Mouse (Mus musculus): Measurements from ENCODE around the gene Ppp1r14c. TPM values are rescaled to one million over a fixed set of nuclear protein-coding genes. Genes with fewer than 3 reads are reported as not detected.
A peak's percentile ranks its signal among the peaks of the same experiment; 100 is the strongest.
"Not testable (repeated sequence)": the region's sequence is repeated elsewhere in the genome, so short reads cannot be mapped to it uniquely, and the experiment has no call there.

Gene Ppp1r14c
- total RNA-seq, 2 experiments from 2014 or later, result 24.1 to 25.2 TPM

DNA sequence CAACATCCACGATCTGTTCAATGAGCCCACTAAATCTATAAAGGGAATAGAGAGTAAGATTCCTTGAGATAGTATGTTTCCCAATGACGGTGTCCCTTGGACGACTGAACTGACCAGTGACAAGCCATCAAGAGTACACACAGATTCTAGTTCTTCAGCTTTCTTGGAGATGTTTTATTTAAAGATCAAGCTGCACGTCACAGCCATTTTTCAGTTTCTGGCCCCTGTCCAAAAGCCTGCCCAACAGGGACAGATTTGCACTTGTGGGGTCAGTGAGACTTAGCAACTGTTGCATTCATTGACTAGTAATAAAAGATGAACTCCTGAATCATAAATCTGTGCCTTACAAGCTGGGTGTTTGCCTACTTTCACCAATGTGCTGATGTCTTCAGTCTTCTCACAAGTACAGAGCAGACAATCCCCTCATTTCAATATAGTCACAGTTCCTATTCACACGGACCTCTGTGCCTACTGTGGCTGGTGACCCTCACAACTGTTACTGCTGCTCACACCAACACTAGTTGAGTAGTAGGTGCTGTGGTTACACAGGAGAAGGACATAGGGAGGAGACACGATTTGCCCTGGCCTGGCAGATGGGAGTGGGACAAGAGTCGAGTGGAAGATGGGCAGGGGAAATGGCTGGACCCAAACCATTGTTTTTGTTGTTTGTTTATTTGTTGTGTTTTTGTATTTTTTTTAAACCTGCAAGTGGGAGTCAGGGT, 37.7 kb downstream of the Ppp1r14c start:
- DNase-seq, result no peak

DNA sequence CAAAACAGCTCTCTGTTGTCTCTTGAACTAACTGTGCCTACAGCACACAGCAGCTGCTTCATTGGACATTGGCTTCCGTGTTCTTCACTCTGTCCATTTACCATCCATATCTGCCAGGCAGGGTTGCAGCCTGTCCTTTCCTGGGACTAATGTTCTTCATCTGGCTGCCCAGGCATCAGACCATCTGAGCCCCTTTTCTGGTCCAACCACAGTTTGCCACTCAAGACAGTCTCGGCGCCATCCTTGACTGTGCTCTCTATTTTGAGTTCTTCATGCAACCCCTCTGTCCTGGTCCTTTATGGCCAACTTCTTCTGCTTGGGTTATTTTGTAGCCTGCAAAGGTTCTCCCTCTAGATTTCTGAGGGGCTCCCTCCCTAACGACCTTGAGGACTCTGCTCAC, 38.5 kb downstream of the Ppp1r14c start:
- no peak for DNase-seq

DNA sequence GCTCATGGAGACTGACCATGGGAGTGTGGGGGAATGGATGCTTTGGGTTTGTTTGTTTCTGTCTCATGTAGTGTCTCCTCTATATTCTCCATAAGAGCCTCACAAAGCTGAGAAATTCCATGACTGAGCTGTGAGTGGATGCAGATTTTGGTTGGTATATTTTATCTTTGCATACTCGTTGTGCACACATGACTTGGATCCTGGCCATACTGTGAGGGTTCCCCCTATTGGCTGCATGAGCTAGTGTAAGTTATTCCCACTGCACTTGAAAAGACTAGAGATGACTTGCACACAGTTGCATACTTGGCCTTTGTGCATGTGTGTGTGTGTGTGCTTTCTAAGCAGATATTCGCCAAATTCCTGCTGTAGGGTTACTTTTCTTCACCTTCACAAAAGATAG, 40.4 kb downstream of the Ppp1r14c start:
- no peak for DNase-seq

DNA sequence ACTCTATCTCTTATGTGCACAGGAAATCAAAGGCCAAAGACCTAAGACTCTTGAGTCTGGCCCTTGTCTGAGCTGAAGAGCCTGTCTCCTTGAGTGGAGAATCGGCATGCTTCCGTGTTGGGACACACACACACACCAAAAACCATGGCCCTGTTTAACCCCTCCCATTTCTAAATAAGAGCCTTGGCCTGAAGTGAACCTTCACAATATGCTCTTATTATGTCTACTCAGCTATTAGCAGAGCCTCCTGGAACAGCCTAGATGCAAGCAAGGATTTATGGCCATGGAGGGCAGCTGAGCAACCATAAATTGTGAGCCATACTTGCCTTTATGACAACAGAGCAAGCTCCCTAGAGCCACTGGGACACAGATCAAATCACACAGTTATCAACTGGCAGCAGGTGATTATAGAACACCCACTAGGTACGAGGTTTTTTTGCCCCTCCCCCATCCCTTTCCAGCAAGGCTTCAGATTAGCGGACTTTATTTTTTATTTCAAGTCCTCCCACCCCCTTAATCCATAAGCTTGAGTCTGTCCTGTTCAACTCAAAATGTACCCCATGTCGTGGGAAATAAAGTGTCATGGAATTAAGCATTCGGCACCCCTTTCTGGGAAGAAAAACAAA, 42.3 kb downstream of the Ppp1r14c start:
- DNase-seq, result no peak

DNA sequence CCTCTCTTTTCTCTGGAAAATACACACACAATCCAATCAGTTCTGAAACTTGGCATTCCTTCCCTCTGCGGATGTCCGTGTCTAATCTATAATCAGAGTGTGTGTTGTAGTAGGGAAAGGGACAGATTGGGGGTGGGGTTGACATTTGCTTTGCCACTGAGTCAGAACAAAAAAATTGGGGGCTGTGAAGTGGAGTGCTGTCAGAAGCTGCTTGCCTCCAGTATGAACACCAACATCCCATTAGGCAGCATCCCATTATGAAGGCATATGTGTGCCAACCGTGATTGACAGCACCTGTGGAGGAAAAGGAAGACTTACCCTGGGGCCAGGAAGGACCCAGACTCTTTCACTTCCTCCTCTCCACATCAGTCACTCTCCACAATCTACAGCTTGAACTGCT, 42.8 kb downstream of the Ppp1r14c start:
- no peak for DNase-seq

DNA sequence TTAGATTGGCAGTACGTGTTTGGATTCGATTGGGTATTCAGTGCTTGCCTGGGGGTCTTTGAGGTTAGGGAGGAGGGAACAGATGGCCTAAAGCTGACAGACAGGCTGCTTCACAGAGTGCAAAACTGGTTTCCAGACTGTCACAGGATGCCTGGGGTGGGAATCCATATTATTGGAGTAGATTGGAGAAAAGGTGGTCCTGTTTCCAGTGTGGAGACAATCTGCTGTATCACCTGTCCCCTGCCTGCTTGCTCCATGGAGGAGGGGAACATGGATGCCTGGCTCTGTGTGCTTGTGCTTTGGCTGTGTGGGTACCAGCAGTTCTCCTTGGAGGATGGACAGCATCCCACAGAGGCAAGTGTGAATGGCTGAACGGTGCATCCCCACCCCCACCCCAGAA, 45.4 kb downstream of the Ppp1r14c start:
- no peak for DNase-seq

DNA sequence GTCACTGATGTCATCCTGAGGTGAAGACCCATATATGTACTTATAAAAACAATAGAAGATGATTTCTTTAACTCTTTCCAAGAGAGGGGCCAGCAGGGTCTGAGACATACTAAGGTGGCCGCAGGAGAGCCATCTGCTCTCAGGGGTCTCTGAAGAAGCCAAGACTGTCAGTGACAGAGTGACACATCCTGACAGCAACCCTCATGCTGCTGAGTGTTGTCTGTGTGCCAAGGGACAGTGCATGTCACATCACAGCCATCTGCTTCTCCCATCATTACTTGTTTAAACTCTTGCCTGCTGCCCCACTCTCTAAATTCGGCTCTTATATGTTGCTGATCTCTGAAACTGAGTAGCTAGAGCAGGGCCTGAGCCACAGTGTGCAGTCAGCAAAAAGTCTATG, 45.8 kb downstream of the Ppp1r14c start:
- DNase-seq, result no peak

DNA sequence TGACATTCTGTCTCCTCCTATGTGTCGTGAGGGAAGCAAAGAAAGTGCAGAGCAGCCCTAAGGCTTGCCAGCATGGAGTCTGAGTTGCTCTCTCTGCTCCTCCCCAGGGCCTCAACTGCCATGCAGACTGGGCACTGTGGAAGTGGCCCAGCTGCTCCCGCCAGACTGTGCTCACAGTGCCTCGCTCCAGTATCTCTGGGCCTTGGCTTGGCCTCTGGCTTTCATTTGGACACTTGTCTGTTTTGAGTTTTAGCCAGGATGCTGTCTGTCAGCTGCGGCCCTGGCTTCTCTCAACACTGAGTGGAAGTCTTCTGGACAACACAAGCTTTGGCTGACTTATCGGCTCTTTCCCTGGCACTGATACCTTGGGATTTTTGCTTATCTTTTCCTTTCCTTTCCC, 49.0 kb downstream of the Ppp1r14c start:
- DNase-seq, result no peak

DNA sequence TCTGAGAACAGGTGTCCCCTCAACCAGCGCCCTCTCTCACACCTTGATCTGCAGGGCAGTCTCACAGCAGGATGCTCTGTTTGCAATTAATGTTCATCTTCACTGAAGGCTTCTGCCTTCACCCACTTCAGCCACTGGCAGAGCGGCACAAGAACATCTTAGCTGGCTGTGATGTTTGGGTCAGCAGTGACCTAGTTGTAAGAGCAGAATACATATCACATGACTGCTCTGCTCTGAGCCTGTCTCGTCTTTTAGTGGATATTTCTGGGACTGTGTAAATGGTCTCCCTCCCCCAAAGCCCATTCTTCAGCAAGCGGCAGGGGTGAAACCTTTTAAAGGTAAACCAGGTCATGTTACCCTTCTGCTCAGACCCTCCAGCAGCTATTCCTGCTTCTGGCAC, 50.7 kb downstream of the Ppp1r14c start:
- DNase-seq, result no peak

DNA sequence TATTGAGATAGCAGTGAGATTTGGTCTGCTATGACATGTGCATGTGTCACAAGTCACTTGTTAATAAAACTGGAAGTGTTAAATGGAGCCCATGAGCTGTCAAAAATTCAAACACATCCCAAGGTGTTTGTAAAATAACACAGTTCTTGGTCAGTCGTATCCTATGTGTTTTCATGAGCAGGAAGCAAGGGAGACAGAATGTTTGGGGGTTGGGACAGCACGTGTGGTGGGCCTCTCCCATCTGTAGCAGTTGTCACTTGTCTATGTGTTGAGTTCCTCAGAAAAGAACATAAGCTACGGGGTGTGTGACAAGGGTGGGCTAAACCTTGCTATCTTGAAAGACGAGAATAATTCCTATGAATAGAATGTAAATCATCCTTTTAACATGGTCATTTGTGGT, 51.6 kb downstream of the Ppp1r14c start:
- no peak for DNase-seq

DNA sequence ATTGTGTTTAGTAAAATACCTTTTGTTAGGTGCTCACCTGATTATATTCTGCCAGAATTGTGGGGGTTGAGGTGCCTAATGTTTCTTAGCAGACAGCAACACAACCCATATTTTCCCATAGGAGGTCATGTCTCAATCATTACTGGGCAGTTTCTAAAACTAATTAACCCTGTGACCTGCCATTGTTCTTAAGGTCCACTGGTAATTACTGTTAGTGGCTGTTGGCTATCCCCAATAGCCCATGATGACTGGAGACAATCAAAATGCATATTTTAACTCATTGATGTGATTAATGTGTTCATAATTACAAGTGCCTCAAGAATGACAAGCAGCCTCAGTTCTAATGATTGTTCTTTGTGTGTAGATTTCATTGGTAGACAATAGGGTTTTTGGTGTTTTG, 58.2 kb downstream of the Ppp1r14c start:
- no peak for DNase-seq

DNA sequence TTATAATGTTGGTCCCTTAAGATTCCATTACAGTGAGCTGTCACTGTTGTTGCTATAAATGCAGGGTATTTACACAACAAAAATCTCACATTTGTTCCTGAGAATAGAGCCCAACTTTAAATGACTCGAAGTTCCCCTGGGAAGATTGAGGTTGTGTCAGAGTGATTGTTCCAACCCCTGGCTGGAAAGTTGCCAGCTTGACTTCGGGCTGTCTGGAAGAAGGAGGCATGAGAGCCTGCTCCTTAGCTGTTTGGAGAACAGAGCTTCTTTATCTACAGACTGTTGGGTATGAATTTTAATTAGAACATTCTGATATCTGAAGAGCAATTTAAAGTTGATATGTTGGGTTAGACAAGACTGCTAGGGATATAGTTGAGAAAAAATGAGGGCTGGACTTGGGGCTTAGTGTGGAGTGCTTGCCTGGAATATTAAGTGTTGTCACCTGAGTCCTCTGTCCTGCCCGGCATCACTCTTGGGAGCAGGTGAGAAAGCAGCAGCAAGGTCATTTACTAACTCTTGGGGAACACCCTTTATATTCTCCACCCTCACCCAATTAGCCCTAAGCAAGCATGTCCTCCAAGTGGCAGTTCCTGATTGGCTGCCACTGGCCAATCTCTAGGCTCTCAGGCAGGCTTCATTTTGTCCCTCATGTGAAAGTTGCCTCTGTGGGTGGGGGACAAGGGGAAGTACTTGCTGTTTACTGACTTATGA, 62.0 kb downstream of the Ppp1r14c start:
- no peak for DNase-seq

DNA sequence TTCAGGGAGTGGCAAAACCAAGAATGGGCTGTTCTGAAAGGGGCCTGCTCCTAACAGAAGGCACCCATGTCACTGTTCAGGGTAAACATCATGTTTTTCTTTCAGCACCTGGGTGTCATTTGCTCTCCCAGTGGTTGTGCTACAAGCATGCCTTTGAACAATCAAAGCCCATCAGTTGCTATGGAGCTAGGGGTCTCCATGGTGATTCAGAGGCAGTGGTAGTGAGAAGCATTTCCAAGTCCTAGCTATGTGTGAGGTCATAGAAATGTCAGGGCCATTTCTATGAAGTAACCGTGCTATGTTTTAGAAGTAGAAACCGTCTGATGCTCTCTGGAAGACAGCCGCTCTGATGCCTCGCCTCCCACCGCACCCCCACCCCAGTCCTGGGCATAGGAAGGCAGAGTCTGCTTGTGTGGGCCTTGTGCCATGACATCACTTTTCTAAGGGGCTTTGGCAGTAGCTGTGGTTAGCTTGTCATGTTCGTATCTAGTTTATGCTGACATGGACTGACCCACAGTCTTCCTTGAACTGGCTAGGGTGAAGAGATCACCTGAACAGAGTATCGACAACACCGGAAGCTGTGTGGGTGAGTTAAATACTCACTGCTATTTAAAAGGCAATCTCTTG, 69.1 kb downstream of the Ppp1r14c start:
- DNase-seq, result no peak

DNA sequence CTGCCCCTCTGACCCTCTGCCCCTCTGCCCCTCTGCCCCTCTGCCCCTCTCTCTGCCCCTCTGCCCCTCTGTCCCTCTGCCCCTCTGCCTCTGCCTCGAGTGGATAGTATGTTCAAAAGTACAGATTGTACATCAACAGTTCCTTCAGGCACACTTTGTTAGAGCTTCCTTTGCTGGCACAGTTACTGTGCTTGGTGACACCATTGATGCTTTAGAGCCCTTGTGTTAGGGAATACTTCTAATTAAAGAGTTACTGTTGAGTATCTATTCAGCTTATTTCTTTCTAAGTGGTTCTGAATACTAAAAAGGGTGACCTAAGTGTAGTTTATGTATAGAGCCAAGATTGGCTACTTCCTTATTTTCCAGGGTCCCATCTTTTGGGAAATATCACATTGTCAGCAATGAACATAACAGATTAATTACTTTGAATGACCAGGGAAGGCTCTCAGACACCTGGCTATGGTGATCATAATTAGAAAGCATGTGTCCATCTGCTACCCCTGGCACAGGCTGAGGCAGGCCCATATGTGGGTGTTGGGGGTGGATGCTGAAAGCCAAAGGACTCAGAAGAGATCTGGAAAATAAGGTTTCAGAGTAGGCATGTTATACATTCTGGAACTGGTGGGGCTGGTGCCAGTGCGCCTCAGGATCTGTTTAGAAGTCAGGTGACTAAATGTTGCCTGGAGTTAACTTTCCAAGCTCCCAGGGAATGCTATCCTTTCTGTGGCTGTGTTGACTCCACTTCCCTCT, 75.0 kb downstream of the Ppp1r14c start:
- DNase-seq, result peak; percentile 9 to 14

DNA sequence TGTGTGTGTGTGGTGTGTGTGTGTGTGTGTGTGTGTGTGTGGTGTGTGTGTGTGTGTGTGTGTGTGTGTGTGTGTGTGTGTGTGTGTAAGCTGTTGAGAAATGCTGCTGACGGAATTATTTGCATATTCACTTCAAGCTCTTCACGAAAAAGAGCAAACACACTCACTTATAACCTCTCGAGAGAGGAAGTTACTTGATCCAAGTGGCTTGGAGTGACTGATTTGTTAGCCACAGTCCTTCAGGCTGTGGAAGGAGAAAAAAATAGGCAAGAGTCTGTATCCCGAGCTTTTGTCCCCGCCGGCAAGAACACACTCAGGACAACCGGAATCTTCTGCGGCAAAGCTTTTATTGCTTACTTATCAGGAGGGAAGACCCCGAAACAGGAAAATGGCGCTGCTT, 80.9 kb downstream of the Ppp1r14c start:
- DNase-seq, result not testable (repeated sequence)

DNA sequence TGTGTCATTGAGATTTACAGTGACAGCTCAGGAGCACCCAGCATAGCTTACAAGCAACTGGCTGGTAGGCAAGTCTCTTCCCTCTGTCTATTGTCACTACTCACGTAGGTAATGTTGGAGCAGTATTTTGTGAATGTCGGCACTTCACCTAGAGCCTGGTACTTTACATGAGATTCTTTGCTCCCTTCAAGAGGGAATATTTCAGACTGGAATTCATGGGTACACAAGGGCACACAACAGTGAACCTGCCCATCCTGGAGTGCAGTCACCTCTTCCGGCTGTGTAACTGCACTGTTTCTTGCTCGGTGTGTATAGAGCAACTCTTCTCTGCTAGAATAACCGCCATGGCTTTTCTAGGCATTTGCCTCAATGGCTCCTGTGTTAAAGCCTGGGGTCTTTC, 82.8 kb downstream of the Ppp1r14c start:
- no peak for DNase-seq

DNA sequence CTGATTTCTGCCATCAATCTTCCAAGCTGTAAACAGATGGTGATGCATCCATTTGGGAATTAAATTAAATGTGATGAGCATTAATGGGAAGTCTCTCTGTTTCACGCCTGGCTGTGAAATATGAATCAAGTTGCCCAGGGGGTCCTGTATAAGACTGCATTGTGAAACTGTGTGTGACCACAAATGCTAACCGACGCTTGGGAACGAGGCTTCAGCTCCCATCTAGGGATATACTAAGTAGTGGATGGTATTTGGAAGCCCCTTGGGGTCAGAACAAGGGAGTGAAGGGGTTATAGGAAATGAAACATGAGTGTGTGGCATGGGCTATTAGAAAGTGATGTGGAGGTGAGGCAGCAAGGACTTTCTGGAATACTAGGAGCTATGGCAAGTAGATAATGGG, 86.1 kb downstream of the Ppp1r14c start:
- no peak for DNase-seq

DNA sequence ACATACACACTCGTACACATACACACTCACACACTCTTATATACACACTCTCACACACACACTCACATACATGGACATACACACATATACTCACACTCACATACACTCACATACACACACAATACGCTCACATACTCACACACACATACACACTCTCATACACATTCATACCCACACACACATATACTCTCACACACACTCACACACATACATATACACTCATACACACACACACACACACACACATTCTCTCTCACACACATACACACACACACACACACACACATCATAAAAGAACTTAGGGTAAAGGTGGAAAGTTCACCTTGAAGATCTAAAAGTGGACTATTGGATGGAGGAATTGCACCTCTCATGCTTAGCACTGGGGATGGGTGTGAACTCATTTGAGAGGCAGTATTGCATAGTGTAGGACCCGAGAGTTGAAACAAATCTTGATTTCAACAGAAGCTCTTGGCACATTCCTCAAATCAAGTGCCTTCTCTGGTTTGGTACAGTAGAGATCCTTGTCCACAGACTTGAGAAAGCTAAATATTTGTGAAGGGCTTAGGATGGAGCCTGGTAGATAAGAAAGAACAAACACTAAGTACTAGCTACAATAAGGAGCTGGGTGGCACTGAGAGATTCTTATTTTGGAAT, 87.1 kb downstream of the Ppp1r14c start:
- DNase-seq, result no peak

DNA sequence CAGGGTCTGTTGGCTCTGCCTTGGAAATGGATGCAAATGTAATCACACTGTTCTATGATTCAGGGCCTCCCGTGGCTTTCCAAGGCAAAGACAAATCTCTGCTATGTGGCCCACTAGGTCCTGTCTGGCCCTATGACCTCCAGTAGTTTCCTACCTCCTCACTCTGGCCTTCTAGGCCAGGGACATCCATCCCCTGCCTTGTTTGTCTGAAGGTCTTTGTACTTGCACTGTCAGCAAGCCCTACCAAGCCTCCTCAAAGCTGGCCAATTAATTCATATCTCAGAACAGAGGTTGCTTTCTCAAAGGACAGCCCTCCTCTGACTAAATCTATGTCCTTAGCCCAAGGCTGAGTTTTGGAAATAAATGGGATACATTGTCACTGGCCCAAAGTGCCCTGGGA, 92.8 kb downstream of the Ppp1r14c start:
- no peak for DNase-seq

DNA sequence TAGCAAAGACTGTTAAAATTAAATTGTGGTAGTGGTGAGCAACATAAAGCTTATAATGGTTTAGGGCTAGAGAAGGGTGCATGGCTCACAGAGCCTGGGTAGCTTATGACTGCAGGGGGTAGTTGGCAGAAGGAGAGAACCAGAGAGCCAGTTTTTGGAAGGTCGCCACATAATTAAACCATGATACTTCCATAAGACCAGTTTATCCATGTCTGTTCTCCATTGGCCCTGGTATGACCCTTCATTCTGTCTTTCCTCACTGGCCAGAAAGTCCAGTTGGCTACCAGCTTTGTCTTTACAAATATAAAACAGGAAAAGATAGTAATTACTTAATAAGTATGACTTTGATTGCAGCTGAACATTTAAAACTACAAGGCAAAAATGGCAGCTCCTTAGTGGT, 95.0 kb downstream of the Ppp1r14c start:
- DNase-seq, result no peak

DNA sequence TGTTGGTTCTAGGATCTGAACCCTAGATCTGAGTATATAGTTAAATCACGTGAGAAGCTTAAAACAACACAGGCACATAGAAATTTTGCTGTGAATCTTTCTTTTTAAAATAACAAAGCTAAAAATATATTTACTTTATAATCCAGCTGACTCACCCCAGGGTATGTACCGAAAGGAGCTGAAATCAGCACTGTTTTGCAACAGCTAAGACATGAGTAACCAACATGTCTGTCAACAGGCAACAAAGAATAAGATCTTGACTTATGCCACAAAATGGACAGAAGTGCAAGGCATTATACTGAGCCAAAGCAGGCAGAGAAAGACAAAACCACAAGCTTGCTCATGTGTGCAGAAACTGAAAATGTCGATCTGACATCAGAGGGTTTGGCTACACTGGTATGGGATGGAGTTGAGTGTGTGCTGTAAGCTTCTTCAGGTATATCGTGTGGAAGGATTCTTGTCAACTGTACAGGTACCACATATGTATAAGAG, 100.3 kb downstream of the Ppp1r14c start:
- DNase-seq, result no peak

DNA sequence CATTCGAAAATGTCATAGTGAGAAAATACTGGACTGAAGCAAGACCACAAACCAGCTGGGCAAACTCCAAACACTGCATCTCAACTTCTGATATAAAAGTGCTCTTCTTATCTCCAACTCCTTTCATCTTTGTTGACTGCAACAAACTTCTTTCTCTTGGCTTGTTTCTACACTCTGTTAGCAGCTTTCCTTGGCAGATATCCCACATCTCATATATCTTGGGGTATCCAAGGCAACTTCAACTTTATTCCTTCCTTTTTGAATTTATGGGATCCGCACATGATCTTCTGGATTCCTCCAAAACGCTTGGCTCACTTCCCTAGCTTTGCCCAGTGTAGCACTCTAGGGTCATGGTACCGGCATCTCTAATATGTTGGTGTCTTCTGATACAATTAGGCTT, 102.7 kb downstream of the Ppp1r14c start:
- DNase-seq, result no peak

Measured in layer of hippocampus, postnatal 36 days (tissue).